ENCODE assay signal across 14 mouse cellular contexts in genomic region chr10:111741301-111741945, GRCm38 (mm10).
DNase-seq lines count a peak whose midpoint lies in the region; ATAC-seq lines count a peak whose summit lies in the region.
"Had no signal": no experiment of that assay in that cellular context is flagged by ENCODE, and none has a peak within 500 bp of the region (broad histone marks: within the 10 kb centered on the region; RNA-seq: fewer than 3 reads in every experiment).

No protein-coding gene starts in this region.

- WGBS in heart, embryonic 11.5 days (ENCODE audit: insufficient replicate concordance) = 71% methylated on average over 5 of the region's 5 CpGs
- WGBS in neural tube, embryonic 14.5 days = 65% methylated on average over 5 of the region's 5 CpGs
- WGBS in lung, embryonic 16.5 days = 28% methylated on average over 5 of the region's 5 CpGs

- DNase-seq in heart, postnatal 10 days = peak; percentile 15 to 24
- DNase-seq in neural tube, embryonic 10.5 days (ENCODE audit: extremely low spot score, low spot score) = no peak
- no peak for DNase-seq in thymus, postnatal 14 days
- DNase-seq in adrenal gland, postnatal 4 days (ENCODE audit: low spot score in 2 of 2) = no peak
- DNase-seq: cerebellum, adult 9-10 months; gastrocnemius, postnatal 14 days; kidney, adult 18-20 months; liver, embryonic 13.5 days; thymus, adult 2 months had no signal

- H3K4me3 ChIP-seq in heart, embryonic 11.5 days (ENCODE audit: low read depth, low read length) = no peak overlapping the region
- no peak overlapping the region for H3K4me3 ChIP-seq in neural tube, embryonic 14.5 days (ENCODE audit: low read depth, low read length)
- H3K4me3 ChIP-seq in lung, embryonic 16.5 days (ENCODE audit: low read length) = no peak overlapping the region
- H3K4me3 ChIP-seq: forebrain, embryonic 13.5 days; liver, embryonic 13.5 days had no signal

- no peak overlapping the region for H3K9ac ChIP-seq in heart, embryonic 11.5 days (ENCODE audit: low read depth, low read length)
- H3K9ac ChIP-seq in neural tube, embryonic 14.5 days (replicated peaks; ENCODE audit: low read depth, low read length) = no peak overlapping the region
- no peak overlapping the region for H3K9ac ChIP-seq in lung, embryonic 16.5 days (ENCODE audit: low read length)
- H3K9ac ChIP-seq: forebrain, embryonic 13.5 days; liver, embryonic 13.5 days had no signal

- intact Hi-C loops in heart, postnatal 10 days (cut with DNase I) = no loop called here

- no peak for ATAC-seq in heart, embryonic 11.5 days (replicated peaks; ENCODE audit: insufficient number of reproducible peaks, low FRiP score, low TSS enrichment)
- ATAC-seq in neural tube, embryonic 14.5 days (ENCODE audit: low read depth) = peak; percentile 11; the same call in 1 of the 2 replicates
- peak; percentile 80 for ATAC-seq in lung, embryonic 16.5 days (ENCODE audit: low read depth)
- ATAC-seq: CD4-positive, CD25-positive, alpha-beta regulatory T cell, adult 4 months; forebrain, embryonic 13.5 days had no signal

- no peak overlapping the region for H3K27ac ChIP-seq in heart, embryonic 11.5 days (ENCODE audit: low read depth, low read length)
- no peak overlapping the region for H3K27ac ChIP-seq in neural tube, embryonic 14.5 days (ENCODE audit: low read depth, low read length)
- H3K27ac ChIP-seq in lung, embryonic 16.5 days (ENCODE audit: low read length) = peak overlapping the region; percentile 63
- H3K27ac ChIP-seq: forebrain, embryonic 13.5 days; liver, embryonic 13.5 days had no signal

- H3K4me1 ChIP-seq in heart, embryonic 11.5 days (ENCODE audit: control insufficient read depth, insufficient read depth, low read length) = no peaks in the 10 kb centered on the region
- H3K4me1 ChIP-seq in neural tube, embryonic 14.5 days (ENCODE audit: control insufficient read depth, insufficient read depth, low read length) = 0 out of 2 replicates have a peak, but pooled peaks cover 3% of the 10 kb centered on the region
- peaks cover 18% of the 10 kb centered on the region for H3K4me1 ChIP-seq in lung, embryonic 16.5 days (replicated peaks; ENCODE audit: control insufficient read depth, insufficient read depth, low read length)

- no peaks in the 10 kb centered on the region for H3K36me3 ChIP-seq in heart, embryonic 11.5 days (ENCODE audit: control insufficient read depth, insufficient read depth, low read length)
- H3K36me3 ChIP-seq in neural tube, embryonic 14.5 days (ENCODE audit: control insufficient read depth, insufficient read depth, low read length) = no peaks in the 10 kb centered on the region
- H3K36me3 ChIP-seq in lung, embryonic 16.5 days (ENCODE audit: control insufficient read depth, insufficient read depth, low read length) = no peaks in the 10 kb centered on the region
- H3K36me3 ChIP-seq: liver, embryonic 13.5 days had no signal

- no peak overlapping the region for H3K4me2 ChIP-seq in heart, embryonic 11.5 days
- no peak overlapping the region for H3K4me2 ChIP-seq in neural tube, embryonic 14.5 days (ENCODE audit: low read depth, low read length)
- H3K4me2 ChIP-seq in lung, embryonic 16.5 days (ENCODE audit: low read depth, low read length) = no peak overlapping the region
- H3K4me2 ChIP-seq: forebrain, embryonic 13.5 days; liver, embryonic 13.5 days had no signal

- no peaks in the 10 kb centered on the region for H3K27me3 ChIP-seq in heart, embryonic 11.5 days (ENCODE audit: control insufficient read depth, insufficient read depth, low read length)
- H3K27me3 ChIP-seq in neural tube, embryonic 14.5 days (ENCODE audit: control insufficient read depth, insufficient read depth, low read length) = no peaks in the 10 kb centered on the region
- no peaks in the 10 kb centered on the region for H3K27me3 ChIP-seq in lung, embryonic 16.5 days (ENCODE audit: control insufficient read depth, insufficient read depth, low read depth, low read length)
- H3K27me3 ChIP-seq: forebrain, embryonic 13.5 days; liver, embryonic 13.5 days had no signal

- no peaks in the 10 kb centered on the region for H3K9me3 ChIP-seq in heart, embryonic 11.5 days (replicated peaks; ENCODE audit: control insufficient read depth, low read length)
- no peaks in the 10 kb centered on the region for H3K9me3 ChIP-seq in neural tube, embryonic 14.5 days (ENCODE audit: control insufficient read depth, low read length)
- H3K9me3 ChIP-seq in lung, embryonic 16.5 days (ENCODE audit: control insufficient read depth, low read length) = no peaks in the 10 kb centered on the region
- H3K9me3 ChIP-seq: forebrain, embryonic 13.5 days; liver, embryonic 13.5 days had no signal

Comparison
In these comparisons a context has a peak if more than half of its experiments do, and no peak if none do; other contexts are left out.
1. DNase-seq: peak in heart, postnatal 10 days (2 of 2); none in neural tube, embryonic 10.5 days (single experiment), thymus, postnatal 14 days (single experiment) and adrenal gland, postnatal 4 days (0 of 2).